Mouse (Mus musculus) cerebellum, postnatal 36 days (tissue): ENCODE measurements at regions not wholly inside any gene's neighbourhood (a gene's known extent, or its start where the extent isn't known, plus 50 kb on each side); places are given as distances from the start of the nearest gene placed in this dataset.

Experiments
- DNase-seq, 2 experiments: peaks; one replicate each; pipeline ENCODE4 v3.0.0; 2021 to 2022; ENCODE audit warnings: mixed read lengths in 2 of 2

GRCm38 (mm10) chr13:111979428-111980204 is 170.8 kb upstream of the Map3k1 start:
- DNase-seq = no peak

GRCm38 (mm10) chr13:111980205-111980595 is 171.4 kb upstream of the Map3k1 start:
- no peak for DNase-seq

GRCm38 (mm10) chr13:111981103-111981502 is 172.3 kb upstream of the Map3k1 start:
- DNase-seq = no peak

- no peak for DNase-seq
Observed at GRCm38 (mm10) chr13:111982796-111983460, 174.1 kb upstream of the Map3k1 start.

- no peak for DNase-seq
Observed at GRCm38 (mm10) chr13:111984081-111984574, 175.3 kb upstream of the Map3k1 start.

GRCm38 (mm10) chr13:111985406-111985805 is 176.6 kb upstream of the Map3k1 start:
- DNase-seq = no peak

GRCm38 (mm10) chr13:111986681-111987080 is 177.9 kb upstream of the Map3k1 start:
- no peak for DNase-seq

- DNase-seq = no peak
Observed at GRCm38 (mm10) chr13:111987420-111987819, 178.6 kb upstream of the Map3k1 start.

- no peak for DNase-seq
Observed at GRCm38 (mm10) chr13:111990913-111991534, 182.2 kb upstream of the Map3k1 start.

GRCm38 (mm10) chr13:111992075-111992847 is 183.5 kb upstream of the Map3k1 start:
- no peak for DNase-seq

GRCm38 (mm10) chr13:111994862-111995490 is 186.2 kb upstream of the Map3k1 start:
- no peak for DNase-seq

GRCm38 (mm10) chr13:111995716-111996115 is 186.9 kb upstream of the Map3k1 start:
- no peak for DNase-seq

- peak; percentile 79 to 84 for DNase-seq
Observed at GRCm38 (mm10) chr13:111996910-111997309, 188.1 kb upstream of the Map3k1 start.

GRCm38 (mm10) chr13:111997980-111998945 is 189.5 kb upstream of the Map3k1 start:
- no peak for DNase-seq

GRCm38 (mm10) chr13:111999647-112000292 is 191.0 kb upstream of the Map3k1 start:
- DNase-seq = no peak

GRCm38 (mm10) chr13:112000293-112000665 is 191.5 kb upstream of the Map3k1 start:
- no peak for DNase-seq

GRCm38 (mm10) chr13:112000696-112001095 is 191.9 kb upstream of the Map3k1 start:
- no peak for DNase-seq

GRCm38 (mm10) chr13:112001155-112002025 is 192.6 kb upstream of the Map3k1 start:
- no peak for DNase-seq

- DNase-seq = no peak
Observed at GRCm38 (mm10) chr13:112002661-112003347, 194.0 kb upstream of the Map3k1 start.
